Mouse (Mus musculus) urinary bladder, adult 18-20 months (tissue): Measurements from ENCODE around the gene Rassf1.

Experiments
- DNase-seq, 2 experiments: peaks; one replicate each; pipeline ENCODE4 v3.0.0; 2022; ENCODE audit warnings: low spot score in 2 of 2, mixed read lengths in 2 of 2

The Rassf1 gene

GRCm38 (mm10) chr9:107579023-107579900 is 27.9 kb downstream of the Rassf1 start:
- DNase-seq = no peak

- DNase-seq = peak; percentile 82 to 91
Observed at GRCm38 (mm10) chr9:107580501-107581317, 29.4 kb downstream of the Rassf1 start, which contains the start of gene Hyal3. Gene Hyal3, plus strand, starts transcription at chr9:107580818.

GRCm38 (mm10) chr9:107581584-107581983 is 30.2 kb downstream of the Rassf1 start:
- no peak for DNase-seq

- DNase-seq = no peak
Observed at GRCm38 (mm10) chr9:107582509-107583062, 31.2 kb downstream of the Rassf1 start.

GRCm38 (mm10) chr9:107583174-107583573 is 31.8 kb downstream of the Rassf1 start:
- DNase-seq = no peak

- no peak for DNase-seq
Observed at GRCm38 (mm10) chr9:107586504-107586903, 35.1 kb downstream of the Rassf1 start.

- DNase-seq = peak; percentile 93 to 97
Observed at GRCm38 (mm10) chr9:107586974-107587832, 35.8 kb downstream of the Rassf1 start, which contains the start of gene Ifrd2. Gene Ifrd2, plus strand, starts transcription at chr9:107587642.

- DNase-seq = no peak
Observed at GRCm38 (mm10) chr9:107587833-107588639, 36.7 kb downstream of the Rassf1 start.

GRCm38 (mm10) chr9:107590058-107590772 is 38.9 kb downstream of the Rassf1 start:
- DNase-seq = no peak

GRCm38 (mm10) chr9:107590773-107591060 is 39.4 kb downstream of the Rassf1 start:
- DNase-seq = no peak

GRCm38 (mm10) chr9:107593101-107593976 is 42.0 kb downstream of the Rassf1 start:
- no peak for DNase-seq

GRCm38 (mm10) chr9:107594281-107595062 is 43.1 kb downstream of the Rassf1 start:
- no peak for DNase-seq

- no peak for DNase-seq
Observed at GRCm38 (mm10) chr9:107596619-107597569, 45.5 kb downstream of the Rassf1 start.

- DNase-seq = no peak
Observed at GRCm38 (mm10) chr9:107598385-107598784, 47.0 kb downstream of the Rassf1 start.

GRCm38 (mm10) chr9:107599433-107599832 is 48.1 kb downstream of the Rassf1 start:
- no peak for DNase-seq

GRCm38 (mm10) chr9:107599842-107600241 is 48.5 kb downstream of the Rassf1 start:
- DNase-seq = no peak

- DNase-seq = no peak
Observed at GRCm38 (mm10) chr9:107600745-107601144, 49.4 kb downstream of the Rassf1 start.
